Mouse (Mus musculus) layer of hippocampus, adult 2 months (tissue): Measurements from ENCODE around the gene Best2. TPM values are rescaled to one million over a fixed set of nuclear protein-coding genes. Genes with fewer than 3 reads are reported as not detected.

Experiments used
- DNase-seq, 2 experiments: peaks; one replicate each; pipeline ENCODE4 v3.0.0; 2022; ENCODE audit warnings: low spot score in 2 of 2
- H3K27ac ChIP-seq: fragments of 200-600 bp; 2 replicates; pipeline ENCODE4 v1.8.1; 2022
- H3K4me3 ChIP-seq: fragments of 200-600 bp; 2 replicates; pipeline ENCODE4 v1.8.1; 2022; ENCODE audit warnings: mild to moderate bottlenecking
- CTCF ChIP-seq: fragments of 200-600 bp; conservative IDR thresholded peaks from 2 replicates; pipeline ENCODE4 v1.8.1; 2022; ENCODE audit warnings: antibody characterized with exemption, mild to moderate bottlenecking, moderate library complexity
- total RNA-seq, 2 experiments: library from RNA; stranded (reverse); gene quantifications; 2 replicates each; pipeline ENCODE4 v1.2.3; 2021

The Best2 gene
- total RNA-seq, 2 experiments from 2014 or later: not detected

DNA sequence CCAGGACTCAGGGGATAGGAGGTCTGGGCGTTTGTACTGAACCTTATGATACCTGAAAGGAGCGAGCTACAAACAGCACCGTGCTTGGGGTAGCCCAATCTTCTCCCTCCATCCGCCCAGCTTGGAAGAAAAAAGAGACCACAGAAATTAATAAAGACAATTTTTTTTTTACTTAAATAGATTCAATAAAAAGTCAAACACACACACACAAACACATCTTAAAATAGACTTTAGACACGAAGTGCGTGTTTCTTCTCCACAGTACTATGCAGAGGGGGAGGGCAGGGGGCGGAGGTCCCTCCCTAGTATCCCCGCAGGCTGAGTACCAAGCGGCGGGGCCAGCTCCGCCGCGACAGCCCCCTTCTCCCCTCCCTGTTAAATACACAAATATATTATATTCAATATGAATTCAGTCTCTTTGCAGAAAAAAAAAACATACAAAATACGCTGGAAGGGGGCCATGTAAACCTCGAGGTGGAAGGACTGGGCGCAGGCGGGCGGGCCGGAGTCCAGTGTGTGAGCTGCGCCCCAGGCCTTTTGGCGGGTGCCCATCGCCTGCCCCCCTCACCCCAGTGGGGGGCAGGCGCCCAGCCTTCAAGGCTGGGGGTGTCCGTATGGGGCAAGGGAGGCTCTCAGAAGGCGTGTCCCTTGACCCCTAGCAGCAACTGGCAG, 37.4 kb downstream of the Best2 start:
- no peak for TF ChIP-seq CTCF
- no peak for DNase-seq
- Histone ChIP-seq H3K4me3 (peak overlapping the region; percentile 85), H3K27ac (peak overlapping the region; percentile 99)

DNA sequence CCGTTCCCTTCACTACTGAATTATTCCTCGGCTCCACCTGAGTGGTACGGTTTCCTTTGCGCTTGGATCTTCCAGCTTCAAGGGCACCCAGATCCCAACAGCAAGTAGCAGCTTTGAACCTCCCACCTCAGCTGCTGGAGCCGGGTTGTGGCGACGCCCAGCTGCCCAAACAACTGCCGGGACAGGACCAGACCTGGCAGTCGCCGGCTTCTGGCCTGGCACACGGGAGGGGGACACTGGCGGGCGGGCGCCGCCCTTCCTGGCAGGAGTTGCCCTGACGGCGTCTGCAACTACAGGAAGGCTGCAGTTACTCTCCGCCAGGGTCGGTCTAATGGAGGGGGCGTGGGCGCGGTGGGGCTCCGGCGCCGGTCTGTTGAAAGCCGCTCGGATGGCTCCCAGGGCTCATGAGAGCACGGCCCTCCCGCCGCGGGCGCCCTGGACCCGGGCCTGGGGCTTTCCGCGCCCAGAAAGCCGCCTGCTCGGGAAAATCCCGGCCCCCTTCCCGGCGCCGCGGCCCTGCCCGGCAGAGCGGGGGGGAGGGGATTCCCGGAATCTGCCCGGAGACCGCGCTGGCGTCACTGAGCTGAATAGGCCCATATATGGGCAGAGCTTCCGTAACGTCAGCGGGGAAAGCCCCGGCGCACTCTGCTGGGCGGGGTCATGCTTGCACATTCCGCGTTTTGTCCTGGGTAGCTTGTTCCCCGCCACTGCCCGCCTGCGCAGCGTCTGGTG, 38.1 kb downstream of the Best2 start:
- Histone ChIP-seq H3K4me3 (peak overlapping the region; percentile 85), H3K27ac (peak overlapping the region; percentile 99)
- peak; percentile 39 for TF ChIP-seq CTCF
- DNase-seq: peak; percentile 96 to 98

DNA sequence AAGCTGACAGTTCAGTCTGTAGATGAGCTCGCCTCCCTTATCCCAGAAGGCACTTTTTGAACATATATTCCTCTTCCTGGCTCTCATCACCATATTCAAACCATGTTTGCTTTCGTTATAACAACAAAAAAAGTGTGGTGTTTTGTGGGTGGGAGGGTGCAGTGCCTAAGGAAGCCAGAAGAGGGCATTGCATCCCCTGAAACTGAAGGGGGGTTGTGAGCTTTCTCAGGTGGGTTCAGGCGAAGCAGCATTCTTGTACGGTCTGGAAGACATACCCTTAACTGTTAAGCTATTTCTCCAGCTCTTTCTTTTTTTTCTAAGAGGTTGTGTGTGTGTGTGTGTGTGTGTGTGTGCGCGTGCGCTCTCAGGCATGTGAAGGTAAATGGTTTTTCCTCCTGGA, 38.9 kb downstream of the Best2 start:
- TF ChIP-seq CTCF: peak; percentile 91
- peak in 1 of 2 experiments; percentile 73 for DNase-seq
- Histone ChIP-seq H3K4me3 (peak overlapping the region; percentile 85), H3K27ac (peak overlapping the region; percentile 99)

DNA sequence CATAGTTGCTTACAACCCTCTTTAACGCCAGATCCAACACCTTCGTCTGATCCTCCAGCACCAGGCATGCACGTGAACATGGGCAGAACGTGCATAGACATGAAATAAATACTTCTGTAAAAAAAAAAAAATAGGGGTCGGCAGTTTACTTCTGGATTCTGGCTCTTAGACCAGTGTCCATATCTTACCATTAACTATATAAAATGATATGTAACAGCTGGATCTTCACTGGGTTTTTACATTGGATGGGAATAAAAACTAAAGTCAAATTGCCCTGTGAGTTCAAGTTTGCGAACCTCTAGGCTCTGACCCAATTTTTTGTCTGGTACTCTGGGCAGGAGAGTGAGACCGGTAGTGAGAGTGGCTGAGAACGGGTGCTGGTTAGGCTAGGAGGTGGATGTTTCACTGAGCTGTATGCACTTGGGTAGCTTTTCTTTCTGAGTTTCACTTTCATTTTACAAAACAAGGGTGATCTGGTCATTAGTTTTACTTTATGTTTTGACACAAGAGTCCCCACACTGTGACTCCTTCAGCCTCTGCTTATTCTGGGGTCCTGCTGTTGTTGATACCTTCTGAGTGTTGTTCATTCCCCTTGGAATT, 39.7 kb downstream of the Best2 start:
- no peak for TF ChIP-seq CTCF
- H3K27ac ChIP-seq: no peak overlapping the region
- H3K4me3 ChIP-seq: no peak overlapping the region
- no peak for DNase-seq

DNA sequence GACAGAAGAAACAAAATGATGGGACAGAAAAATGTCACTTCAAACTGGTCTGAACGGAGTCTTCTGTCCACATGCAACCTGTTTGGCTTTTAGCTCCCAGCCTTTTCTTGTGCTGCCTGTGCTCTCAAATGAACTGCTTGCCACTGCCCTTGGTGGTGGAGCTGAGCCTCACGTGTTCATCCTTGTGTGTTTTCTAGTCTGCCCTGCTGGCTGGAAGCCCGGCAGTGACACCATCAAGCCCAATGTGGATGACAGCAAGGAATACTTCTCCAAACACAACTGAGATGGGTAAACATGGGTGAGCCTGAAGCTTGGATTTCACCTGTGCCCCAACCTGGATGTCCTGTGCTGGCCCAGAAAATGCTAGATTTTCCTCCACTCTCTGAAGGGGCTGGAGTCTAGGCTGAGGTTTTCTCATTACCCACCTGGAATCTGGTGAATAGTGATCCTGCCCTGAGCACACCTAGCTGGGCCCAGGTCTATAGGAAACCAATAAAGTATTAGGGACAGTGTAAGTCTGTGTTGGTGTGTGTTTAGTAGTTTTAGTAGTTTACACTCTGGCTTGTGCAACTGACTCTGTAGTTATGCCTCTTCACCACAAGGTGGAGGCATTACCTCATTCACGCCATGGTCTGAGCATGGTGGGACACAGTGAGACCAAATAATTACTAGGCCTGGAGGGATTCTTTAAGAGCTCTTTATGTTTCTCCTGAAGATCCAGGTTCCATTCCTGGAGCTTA, 40.4 kb downstream of the Best2 start:
- peak; percentile 92 for TF ChIP-seq CTCF
- DNase-seq: peak in 1 of 2 experiments; percentile 64
- no peak overlapping the region for H3K4me3 ChIP-seq
- H3K27ac ChIP-seq: peak overlapping the region; percentile 2; the same call in 1 of the 2 replicates

DNA sequence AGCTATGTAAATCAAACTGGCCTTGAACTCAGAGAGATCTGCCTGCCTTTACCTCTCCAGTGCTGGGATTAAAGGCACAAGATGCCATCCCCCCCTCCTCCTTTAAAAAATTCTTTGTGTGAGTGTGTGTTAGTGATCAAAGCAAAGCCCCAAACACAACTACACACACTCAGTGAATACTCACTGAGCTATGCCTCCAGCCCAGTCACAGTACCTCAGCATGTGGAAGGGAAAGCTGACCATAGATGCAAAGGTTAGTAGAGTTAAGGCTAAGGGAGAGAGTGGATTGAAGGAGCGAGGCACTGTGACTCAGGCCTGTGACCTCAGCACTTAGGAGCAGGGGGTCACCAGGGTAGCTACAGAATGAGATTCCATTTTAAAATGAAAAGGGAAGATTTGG, 41.3 kb downstream of the Best2 start:
- TF ChIP-seq CTCF: no peak
- no peak for DNase-seq
- Histone ChIP-seq H3K27ac (no peak overlapping the region), H3K4me3 (no peak overlapping the region)

GRCm38 (mm10) chr8:84970913-84971312, 43.4 kb downstream of the Best2 start:
- peak overlapping the region; percentile 95; the same call in 1 of the 2 replicates for H3K27ac ChIP-seq
- H3K4me3 ChIP-seq: peak overlapping the region; percentile 92

GRCm38 (mm10) chr8:84970135-84970790, 44.1 kb downstream of the Best2 start:
- TF ChIP-seq CTCF: no peak
- H3K4me3 ChIP-seq: peak overlapping the region; percentile 92
- DNase-seq: no peak
- peak overlapping the region; percentile 95 for H3K27ac ChIP-seq

More at GRCm38 (mm10) chr8:84970913-84971312, 43.4 kb downstream of the Best2 start:
- no peak for DNase-seq
- no peak for TF ChIP-seq CTCF

DNA sequence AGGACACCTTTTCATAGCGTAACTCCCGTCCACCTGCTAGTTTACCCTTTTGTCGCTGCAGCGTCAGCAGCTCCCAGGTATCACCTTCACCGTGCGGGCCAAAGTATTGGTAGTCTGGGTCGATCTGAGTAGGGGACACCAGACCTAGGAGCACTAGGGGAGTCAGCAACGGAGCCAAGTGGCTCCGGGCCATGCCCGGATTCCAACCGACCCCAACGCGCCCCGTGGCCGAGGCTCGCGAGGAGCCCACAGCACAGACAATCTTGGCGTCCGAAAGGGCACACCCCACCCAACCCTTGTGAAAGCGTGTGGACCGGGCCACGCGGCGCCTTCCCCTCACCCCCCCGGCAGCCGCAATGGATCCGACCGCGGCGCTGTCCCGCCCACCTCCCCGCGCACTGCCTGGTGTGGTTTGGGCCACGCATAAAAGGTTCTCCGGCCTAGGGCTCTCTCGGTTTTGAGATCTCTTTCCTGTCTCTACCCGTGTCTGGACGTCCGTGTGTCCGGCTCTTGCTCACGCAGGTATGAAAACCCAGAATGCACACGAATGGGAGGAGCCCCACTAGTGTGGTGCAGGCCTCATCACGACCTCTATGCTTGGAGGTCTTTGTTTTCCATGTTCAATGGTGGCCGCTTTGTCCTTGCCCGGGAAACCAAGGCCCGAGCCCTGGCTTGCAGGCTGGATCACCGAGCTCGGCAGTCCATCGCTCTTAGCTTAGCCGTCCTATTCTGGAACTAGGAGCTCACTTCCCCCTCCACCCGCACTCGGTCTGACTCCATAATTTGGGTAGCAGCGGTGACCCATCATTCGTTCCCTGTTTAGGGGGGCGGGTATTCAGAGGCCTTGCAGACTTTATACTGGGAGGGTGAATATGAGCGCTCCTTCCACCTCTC, 44.8 kb downstream of the Best2 start, which contains the start of the genes Gm49661, Prdx2 and Rnaseh2a:
Gene Gm49661 (minus strand): TSS at position 193 of the 894 bp plus-strand sequence.
Gene Prdx2 (plus strand): TSS at position 347 of the 894 bp plus-strand sequence.
Gene Rnaseh2a (minus strand): TSS at position 527 of the 894 bp plus-strand sequence.
- Histone ChIP-seq H3K27ac (peak within 1 kb of the TSS; percentile 95), H3K4me3 (peak within 1 kb of the TSS; percentile 92)
- DNase-seq: peak; percentile 72 to 75
- no peak for TF ChIP-seq CTCF

GRCm38 (mm10) chr8:84968650-84969049, 45.7 kb downstream of the Best2 start:
- H3K27ac ChIP-seq: peak overlapping the region; percentile 95
- no peak for TF ChIP-seq CTCF
- no peak for DNase-seq
- H3K4me3 ChIP-seq: peak overlapping the region; percentile 92
